Mouse (Mus musculus) midbrain, embryonic 16.5 days (tissue): Measurements from ENCODE around the gene Wfdc3. TPM values are rescaled to one million over a fixed set of nuclear protein-coding genes. Genes with fewer than 3 reads are reported as not detected.
"Not testable (repeated sequence)": the region's sequence is repeated elsewhere in the genome, so short reads cannot be mapped to it uniquely, and the experiment has no call there.

Experiments
- ATAC-seq: fragments of 200-750 bp; cut with Nextera tagmentation; 2 replicates; pipeline ENCODE4 v1.8.0; 2017; ENCODE audit warnings: moderate TSS enrichment
- H3K27ac ChIP-seq: fragments of 300-500 bp; sonication (generic); 2 replicates; pipeline ENCODE4 v1.5.1; 2014; ENCODE audit warnings: mild to moderate bottlenecking, low read length, mixed read lengths
- H3K27me3 ChIP-seq: fragments of 300-500 bp; sonication (generic); 2 replicates; pipeline ENCODE4 v1.6.1; 2014; ENCODE audit warnings: low read depth, low read length, mixed read lengths; ENCODE audit not compliant: control insufficient read depth, insufficient read depth
- H3K36me3 ChIP-seq: fragments of 300-500 bp; sonication (generic); 2 replicates; pipeline ENCODE4 v1.6.1; 2014; ENCODE audit warnings: mild to moderate bottlenecking, low read length, moderate library complexity, mixed read lengths; ENCODE audit not compliant: control insufficient read depth, insufficient read depth
- H3K4me1 ChIP-seq: fragments of 300-500 bp; sonication (generic); 2 replicates; pipeline ENCODE4 v1.6.1; 2014; ENCODE audit warnings: mild to moderate bottlenecking, low read length, mixed read lengths; ENCODE audit not compliant: control insufficient read depth, insufficient read depth
- H3K4me2 ChIP-seq: fragments of 300-500 bp; sonication (generic); 2 replicates; pipeline ENCODE4 v1.6.1; 2014; ENCODE audit warnings: mild to moderate bottlenecking, low read length, mixed read lengths
- H3K4me3 ChIP-seq: fragments of 300-500 bp; sonication (generic); 2 replicates; pipeline ENCODE4 v1.5.1; 2014; ENCODE audit warnings: low read depth, mild to moderate bottlenecking, low read length, moderate library complexity, mixed read lengths
- H3K9ac ChIP-seq: fragments of 300-500 bp; sonication (generic); 2 replicates; pipeline ENCODE4 v1.6.1; 2014; ENCODE audit warnings: low read depth, low read length, mixed read lengths
- H3K9me3 ChIP-seq: fragments of 300-500 bp; sonication (generic); replicated peaks from 2 replicates; pipeline ENCODE4 v1.6.1; 2014; ENCODE audit warnings: mild to moderate bottlenecking, low read length, mixed read lengths; ENCODE audit not compliant: control insufficient read depth, poor library complexity, severe bottlenecking
- WGBS: fragments of 180-500 bp; shearing (Covaris S2); extraction: QIAGEN DNeasy Blood & Tissue Kit; methylation state at CpG from one replicate; pipeline ENCODE4 v1.1.7; 2014; 5-methylcytosine and 5-hydroxymethylcytosine counted together
- polyA plus RNA-seq: library from polyadenylated mRNA; unstranded; fragments of >200 nt; fragmentation: Nextera tagmentation; extraction: Ambion mirVana; gene quantifications from 2 replicates; pipeline ENCODE4 v1.2.1, GENCODE M21; 2015

Gene Wfdc3
- polyA plus RNA-seq, 1 experiment from 2014 or later = 1.5 TPM

DNA sequence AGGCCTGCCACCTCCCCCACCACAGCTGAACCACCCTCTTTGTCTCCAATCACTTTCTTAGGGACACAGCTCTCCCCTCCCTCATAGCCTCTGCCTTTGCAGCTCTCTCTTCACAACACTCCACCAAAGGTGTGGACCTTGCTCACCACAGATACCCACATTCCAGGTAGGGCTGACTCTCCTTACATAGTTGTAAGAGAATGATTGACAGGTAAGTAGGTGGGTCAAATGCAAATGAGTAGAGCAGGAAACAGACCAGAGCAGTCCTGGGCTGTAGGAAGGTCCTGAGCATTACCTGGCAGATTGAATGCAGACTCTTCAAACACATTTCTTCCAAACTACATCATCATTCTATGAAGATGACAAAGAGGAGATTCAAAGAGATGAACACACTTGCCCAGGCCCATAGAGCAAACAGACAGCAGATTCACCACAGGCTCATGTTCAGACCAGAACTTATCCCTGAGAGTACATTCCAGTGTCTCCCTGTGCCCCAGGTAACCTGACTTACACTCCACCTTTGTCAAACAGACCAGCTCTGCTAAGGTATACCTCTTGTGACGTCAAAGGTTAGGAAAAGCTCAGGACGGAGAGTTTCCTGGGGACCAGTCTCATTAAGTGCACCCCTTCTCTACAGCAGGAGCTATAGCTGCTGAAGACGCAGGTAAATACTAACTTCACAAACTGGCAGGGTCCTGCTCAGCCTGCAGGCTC lies 8.2 kb downstream of the Wfdc3 start:
- H3K4me2 ChIP-seq = no peak overlapping the region
- no peaks in the 10 kb centered on the region for H3K27me3 ChIP-seq
- no peak for ATAC-seq
- H3K27ac ChIP-seq = no peak overlapping the region
- no peaks in the 10 kb centered on the region for H3K4me1 ChIP-seq
- no peak overlapping the region for H3K9ac ChIP-seq
- no peaks in the 10 kb centered on the region for H3K9me3 ChIP-seq
- no peak overlapping the region for H3K4me3 ChIP-seq
- WGBS = 67% methylated on average over 3 of the region's 3 CpGs
- no peaks in the 10 kb centered on the region for H3K36me3 ChIP-seq

DNA sequence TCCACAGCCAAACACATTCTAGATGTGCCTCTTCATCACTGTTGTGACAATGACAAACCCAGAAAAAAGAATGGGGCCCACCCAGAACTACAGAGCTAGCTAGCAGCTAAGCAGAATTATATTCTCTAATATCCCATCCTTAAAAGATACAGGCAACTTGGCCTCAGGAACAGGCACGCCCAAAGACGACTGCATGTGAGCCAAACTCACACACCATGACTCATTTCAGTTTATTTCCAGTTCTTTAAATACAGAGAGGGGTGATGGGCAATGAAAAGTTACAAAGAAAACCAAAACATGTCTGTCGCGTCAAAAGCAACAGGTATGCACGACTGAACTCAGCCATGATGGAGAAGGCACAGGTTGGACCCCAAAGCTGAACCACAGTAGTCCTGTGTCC lies 10.3 kb downstream of the Wfdc3 start:
- no peak overlapping the region for H3K27ac ChIP-seq
- no peaks in the 10 kb centered on the region for H3K27me3 ChIP-seq
- no peak for ATAC-seq
- no peaks in the 10 kb centered on the region for H3K4me1 ChIP-seq
- H3K9ac ChIP-seq = no peak overlapping the region
- no peak overlapping the region for H3K4me2 ChIP-seq
- no peak overlapping the region for H3K4me3 ChIP-seq
- H3K9me3 ChIP-seq = no peaks in the 10 kb centered on the region
- WGBS = 90% methylated on average over 5 of the region's 5 CpGs
- H3K36me3 ChIP-seq = no peaks in the 10 kb centered on the region

DNA sequence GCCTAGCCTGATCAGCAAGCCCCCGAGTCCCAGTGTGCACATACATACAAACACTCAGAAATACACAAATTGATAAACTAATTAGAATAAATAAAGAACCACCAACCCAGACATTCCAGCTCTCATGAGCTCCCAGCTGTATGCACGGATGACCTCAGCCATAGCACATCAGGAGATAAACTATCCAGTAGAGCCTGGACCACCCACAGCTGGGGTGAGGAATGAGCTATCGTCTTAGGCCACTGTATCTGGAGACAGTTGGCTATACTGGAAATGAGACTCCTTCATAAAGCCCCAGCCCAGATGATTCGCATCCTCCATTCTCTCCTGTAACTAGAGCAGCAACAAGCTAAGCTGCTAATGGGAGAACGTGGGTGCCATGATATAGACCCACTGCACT lies 10.9 kb downstream of the Wfdc3 start:
- H3K27me3 ChIP-seq = no peaks in the 10 kb centered on the region
- H3K4me3 ChIP-seq = no peak overlapping the region
- no peak overlapping the region for H3K9ac ChIP-seq
- no peaks in the 10 kb centered on the region for H3K9me3 ChIP-seq
- 90% methylated on average over 5 of the region's 5 CpGs for WGBS
- no peak overlapping the region for H3K4me2 ChIP-seq
- H3K4me1 ChIP-seq = no peaks in the 10 kb centered on the region
- no peaks in the 10 kb centered on the region for H3K36me3 ChIP-seq
- no peak for ATAC-seq
- H3K27ac ChIP-seq = no peak overlapping the region

DNA sequence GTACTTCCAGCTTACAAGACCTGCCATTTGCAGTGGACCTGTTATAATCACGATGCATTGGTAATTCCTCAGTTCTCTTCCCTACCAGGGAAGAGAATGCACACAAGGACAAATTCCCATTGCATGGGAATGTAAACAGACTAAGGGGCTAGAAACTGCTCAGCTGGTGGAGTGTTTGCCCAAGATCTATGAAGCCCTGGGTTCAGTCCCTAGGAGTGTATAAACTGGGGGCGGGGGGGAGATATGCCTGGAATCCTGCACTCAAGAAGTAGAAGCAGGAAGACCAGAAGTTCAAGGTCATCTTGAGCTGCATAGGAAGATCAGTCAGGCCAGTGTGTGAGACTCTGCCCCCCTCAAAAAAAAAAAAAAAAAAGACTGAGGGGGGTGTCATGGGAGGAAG lies 12.5 kb downstream of the Wfdc3 start:
- ATAC-seq = no peak
- H3K4me2 ChIP-seq = no peak overlapping the region
- no peaks in the 10 kb centered on the region for H3K9me3 ChIP-seq
- H3K9ac ChIP-seq = no peak overlapping the region
- no peak overlapping the region for H3K27ac ChIP-seq
- no peaks in the 10 kb centered on the region for H3K4me1 ChIP-seq
- H3K4me3 ChIP-seq = no peak overlapping the region
- no peaks in the 10 kb centered on the region for H3K27me3 ChIP-seq
- 74% methylated on average over 2 of the region's 2 CpGs for WGBS
- H3K36me3 ChIP-seq = no peaks in the 10 kb centered on the region

DNA sequence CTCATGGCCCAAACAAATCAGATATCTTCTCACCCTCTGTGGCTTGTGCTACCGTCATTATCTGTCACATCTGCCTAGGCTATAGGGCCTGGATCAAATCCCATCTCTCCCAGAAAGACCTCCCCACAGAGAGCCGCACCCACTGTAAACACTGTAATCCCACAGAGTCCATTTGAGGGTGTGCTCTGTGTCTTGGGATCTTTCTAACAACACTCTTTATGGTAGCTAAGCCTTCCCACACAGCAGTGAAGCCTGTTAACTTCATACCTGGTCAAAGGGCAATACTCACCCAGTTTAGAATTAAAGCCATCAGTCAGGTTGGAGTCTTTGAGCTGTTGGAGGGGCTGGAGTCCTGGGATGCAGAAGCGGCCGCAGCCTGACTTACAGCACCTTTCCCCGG lies 14.0 kb downstream of the Wfdc3 start:
- no peak for ATAC-seq
- no peaks in the 10 kb centered on the region for H3K27me3 ChIP-seq
- WGBS = 74% methylated on average over 5 of the region's 5 CpGs
- no peaks in the 10 kb centered on the region for H3K9me3 ChIP-seq
- no peaks in the 10 kb centered on the region for H3K4me1 ChIP-seq
- no peak overlapping the region for H3K27ac ChIP-seq
- H3K36me3 ChIP-seq = no peaks in the 10 kb centered on the region
- no peak overlapping the region for H3K9ac ChIP-seq
- no peak overlapping the region for H3K4me3 ChIP-seq
- H3K4me2 ChIP-seq = no peak overlapping the region

DNA sequence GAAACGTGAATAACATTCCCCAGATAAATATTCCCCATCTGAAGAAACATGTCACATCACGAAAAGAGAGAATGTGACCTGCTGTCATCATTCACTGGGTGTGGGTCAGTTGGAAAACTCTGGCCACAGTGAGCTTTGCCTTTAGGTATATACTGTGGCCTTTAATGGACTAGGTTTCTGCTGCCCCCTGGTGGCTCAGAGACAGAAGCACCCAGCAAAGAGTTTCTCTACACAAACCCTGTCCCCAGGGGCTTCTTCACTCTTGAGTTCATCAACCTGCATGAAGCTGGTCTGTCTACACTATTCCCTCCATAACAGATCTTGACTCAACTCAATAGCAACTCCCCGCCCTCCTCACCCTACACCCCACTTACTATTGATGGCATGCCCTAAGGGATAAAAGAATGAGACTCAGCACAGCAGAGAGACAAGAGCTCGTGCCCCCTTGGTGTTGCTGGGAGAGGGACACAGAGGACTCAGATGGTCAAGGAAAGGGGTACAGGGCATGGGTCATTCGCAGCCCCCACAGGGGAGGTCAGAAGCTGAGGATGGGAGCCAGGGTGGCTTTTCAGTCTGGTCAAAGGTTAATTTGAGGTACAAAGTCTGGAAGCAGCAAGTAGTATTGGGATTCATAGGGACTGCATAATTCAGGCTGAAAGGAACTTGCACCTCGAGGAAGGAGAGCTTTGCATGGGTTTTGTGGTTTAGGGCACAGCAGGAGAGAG lies 19.7 kb downstream of the Wfdc3 start:
- Histone ChIP-seq H3K4me1 (no peaks in the 10 kb centered on the region), H3K9me3 (no peaks in the 10 kb centered on the region), H3K4me2 (no peak overlapping the region), H3K36me3 (no peaks in the 10 kb centered on the region), H3K27ac (no peak overlapping the region), H3K9ac (no peak overlapping the region), H3K4me3 (no peak overlapping the region), H3K27me3 (no peaks in the 10 kb centered on the region)
- ATAC-seq = no peak
- 23% methylated on average over 6 of the region's 6 CpGs for WGBS

DNA sequence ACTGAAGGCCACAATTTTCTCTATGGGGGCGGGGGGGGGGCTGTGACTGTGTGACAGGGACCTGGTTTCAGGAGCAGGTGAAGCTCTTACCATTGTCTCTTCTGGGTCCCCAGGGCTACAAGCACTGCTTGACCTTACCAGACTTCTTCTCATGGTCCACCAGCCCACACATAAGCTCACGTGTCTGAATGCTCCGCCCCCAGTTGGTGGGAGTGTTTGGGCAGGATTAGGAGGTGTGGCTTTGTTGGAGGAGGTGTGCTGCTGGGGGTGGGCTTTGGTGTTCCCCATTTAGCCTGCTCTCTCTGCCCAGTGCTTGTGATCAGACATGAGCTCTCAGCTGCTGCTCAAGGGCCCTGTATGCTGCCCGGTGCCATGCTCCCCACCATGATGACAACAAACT lies 22.5 kb downstream of the Wfdc3 start:
- 50% methylated on average over 4 of the region's 4 CpGs for WGBS
- H3K4me1 ChIP-seq = no peaks in the 10 kb centered on the region
- H3K4me3 ChIP-seq = no peak overlapping the region
- no peak overlapping the region for H3K27ac ChIP-seq
- ATAC-seq = no peak
- no peak overlapping the region for H3K4me2 ChIP-seq
- H3K9me3 ChIP-seq = no peaks in the 10 kb centered on the region
- H3K36me3 ChIP-seq = no peaks in the 10 kb centered on the region
- no peak overlapping the region for H3K9ac ChIP-seq
- H3K27me3 ChIP-seq = no peaks in the 10 kb centered on the region

DNA sequence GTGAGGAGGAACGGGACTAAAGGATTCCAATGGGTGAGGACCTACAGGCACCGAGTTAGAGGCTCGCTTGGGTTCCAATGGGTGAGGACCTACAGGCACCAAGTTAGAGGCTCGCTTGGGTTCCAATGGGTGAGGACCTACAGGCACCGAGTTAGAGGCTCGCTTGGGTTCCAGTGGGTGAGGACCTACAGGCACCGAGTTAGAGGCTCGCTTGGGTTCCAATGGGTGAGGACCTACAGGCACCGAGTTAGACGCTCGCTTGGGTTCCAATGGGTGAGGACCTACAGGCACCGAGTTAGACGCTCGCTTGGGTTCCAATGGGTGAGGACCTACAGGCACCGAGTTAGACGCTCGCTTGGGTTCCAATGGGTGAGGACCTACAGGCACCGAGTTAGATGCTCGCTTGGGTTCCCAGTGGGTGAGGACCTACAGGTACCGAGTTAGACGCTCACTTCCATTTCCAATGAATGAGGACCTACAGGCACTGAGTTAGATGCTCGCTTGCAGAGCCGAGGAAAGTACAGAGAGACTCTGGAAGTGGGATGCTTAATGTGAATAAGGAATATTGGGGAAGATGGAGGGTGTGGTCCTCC lies 29.4 kb downstream of the Wfdc3 start:
- H3K27me3 ChIP-seq = not testable (repeated sequence)

DNA sequence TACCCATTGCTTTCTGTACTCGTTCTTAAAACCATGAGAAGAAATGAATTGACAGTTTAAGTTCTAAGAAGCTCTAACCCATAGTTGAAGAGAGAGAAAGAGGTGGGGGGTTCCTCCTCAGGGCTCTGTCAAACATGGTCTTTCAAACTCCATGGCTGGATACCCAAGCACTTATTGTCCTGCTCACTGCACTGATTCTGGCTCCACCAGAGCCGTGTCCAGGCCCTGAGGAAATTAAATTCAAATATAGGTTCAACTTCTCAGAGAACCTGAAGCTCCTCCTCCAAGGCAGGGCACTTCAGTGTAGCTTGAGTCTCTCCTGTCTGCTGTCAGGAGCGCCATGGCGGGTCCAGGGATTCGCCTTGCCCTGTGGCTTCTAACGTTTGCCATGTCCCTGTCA lies 30.7 kb downstream of the Wfdc3 start, which contains the start of gene Spint5:
TSS of gene Spint5 (plus strand) at position 301 of the 400 bp plus-strand sequence.
- H3K4me2 ChIP-seq = no peak within 1 kb of the TSS
- WGBS = 84% methylated on average over 6 of the region's 6 CpGs
- no peak for ATAC-seq

More for the DNA sequence above, 29.4 kb downstream of the Wfdc3 start:
- H3K9ac ChIP-seq, H3K9me3 ChIP-seq, H3K4me3 ChIP-seq, H3K36me3 ChIP-seq, H3K27ac ChIP-seq, H3K4me1 ChIP-seq, ATAC-seq, H3K4me2 ChIP-seq: not testable (repeated sequence)
- 91% methylated on average over 20 of the region's 23 CpGs for WGBS

More for the DNA sequence above, 30.7 kb downstream of the Wfdc3 start, which contains the start of gene Spint5:
- no peaks in the 10 kb centered on the region for H3K36me3 ChIP-seq
- no peaks in the 10 kb centered on the region for H3K4me1 ChIP-seq
- H3K9ac ChIP-seq = no peak within 1 kb of the TSS
- H3K27me3 ChIP-seq = no peaks in the 10 kb centered on the region
- H3K27ac ChIP-seq = no peak within 1 kb of the TSS
- no peak within 1 kb of the TSS for H3K4me3 ChIP-seq
- H3K9me3 ChIP-seq = no peaks in the 10 kb centered on the region
